Mouse (Mus musculus) retina, postnatal 1 day (tissue): Measurements from ENCODE around the gene Abca16.

Experiments
- DNase-seq: peaks from one replicate; pipeline ENCODE4 v3.0.0-alpha.2; 2012

Abca16 gene

DNA sequence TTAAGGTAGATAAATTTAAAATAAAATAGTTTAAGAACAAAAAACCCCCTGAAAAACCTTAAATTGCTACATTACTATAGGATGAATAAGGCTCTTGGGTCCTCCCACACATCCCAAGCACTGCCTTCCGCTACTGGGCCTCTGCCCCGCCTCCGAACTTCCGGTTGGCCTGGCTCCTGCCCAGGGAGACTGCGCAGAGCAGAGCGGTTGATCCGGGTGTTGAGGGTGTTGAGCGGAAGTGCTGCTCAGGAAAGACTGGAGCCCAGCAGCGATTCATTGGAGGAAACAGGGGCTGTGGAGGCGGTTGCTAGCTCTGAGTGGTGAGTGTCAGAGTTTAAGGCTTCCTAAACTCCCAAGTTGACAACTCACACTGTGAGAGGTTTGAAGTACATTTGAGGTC lies at the start of gene Abca16:
Abca16 (plus strand) TSS at position 201 of the 400 bp plus-strand sequence.
- no peak for DNase-seq

DNA sequence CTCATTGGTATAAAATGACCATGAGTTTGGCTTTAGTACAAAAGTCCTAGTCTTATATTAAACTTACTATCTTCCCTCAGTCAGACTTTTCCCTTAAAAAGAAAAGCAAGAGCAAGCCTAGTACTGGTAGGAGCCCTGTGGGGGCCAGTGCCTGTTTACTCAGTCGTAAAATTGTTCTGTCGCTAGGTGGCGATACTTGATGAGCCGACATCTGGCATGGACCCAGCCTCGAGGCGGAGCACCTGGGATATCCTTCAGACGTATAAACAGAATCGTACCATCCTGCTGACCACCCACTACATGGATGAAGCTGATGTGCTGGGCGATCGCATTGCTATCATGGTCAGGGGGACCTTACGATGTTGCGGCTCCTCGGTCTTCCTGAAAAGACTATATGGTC lies 48.3 kb upstream of the Abca16 start:
- DNase-seq: peak; percentile 50

DNA sequence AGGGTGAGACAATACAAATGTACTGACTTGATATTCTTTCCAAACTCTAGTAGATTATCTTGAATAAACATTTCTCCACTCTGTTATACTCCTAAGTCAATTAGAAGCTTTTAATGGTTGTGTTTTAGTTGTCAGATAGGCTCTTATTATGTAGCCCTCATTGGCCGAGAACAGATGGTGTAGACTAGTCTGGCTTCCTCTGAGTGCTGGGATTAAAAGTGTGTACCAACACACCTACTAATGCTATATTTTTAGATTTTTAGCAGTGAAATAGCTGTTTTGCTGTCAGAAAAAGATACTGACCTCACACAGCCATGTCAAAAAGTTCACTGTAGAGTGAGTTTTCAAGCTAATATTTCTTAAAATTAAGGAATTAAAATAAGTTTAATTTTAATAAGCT lies 2.9 kb downstream of the Abca16 start:
- no peak for DNase-seq

GRCm38 (mm10) chr7:120426625-120427024 lies 17.2 kb downstream of the Abca16 start:
- DNase-seq: peak; percentile 11

- DNase-seq: no peak
Observed at GRCm38 (mm10) chr7:120431464-120431863, 22.0 kb downstream of the Abca16 start.

GRCm38 (mm10) chr7:120503891-120504662 lies 94.6 kb downstream of the Abca16 start:
- peak; percentile 62 for DNase-seq

GRCm38 (mm10) chr7:120504663-120504979 lies 95.2 kb downstream of the Abca16 start:
- DNase-seq: no peak

DNA sequence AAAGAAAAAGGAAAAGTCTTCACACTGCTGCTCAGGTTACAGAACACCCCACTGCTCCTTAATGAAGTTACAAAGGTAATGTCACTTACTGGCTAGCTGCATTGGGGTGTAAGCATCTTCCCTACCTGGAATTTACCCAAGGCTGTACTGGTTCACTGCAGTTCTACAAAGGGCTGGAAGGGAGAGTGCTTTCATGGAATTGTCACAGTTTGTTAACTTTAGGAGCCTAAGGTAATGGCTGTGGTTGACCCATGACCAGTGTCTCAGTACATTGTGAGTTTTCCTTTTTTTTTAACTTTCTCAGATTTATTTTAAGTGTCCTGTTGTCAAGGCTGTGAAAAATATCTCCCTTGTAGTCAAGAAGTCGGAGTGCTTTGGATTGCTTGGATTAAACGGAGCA lies 125.4 kb downstream of the Abca16 start:
- DNase-seq: no peak

DNA sequence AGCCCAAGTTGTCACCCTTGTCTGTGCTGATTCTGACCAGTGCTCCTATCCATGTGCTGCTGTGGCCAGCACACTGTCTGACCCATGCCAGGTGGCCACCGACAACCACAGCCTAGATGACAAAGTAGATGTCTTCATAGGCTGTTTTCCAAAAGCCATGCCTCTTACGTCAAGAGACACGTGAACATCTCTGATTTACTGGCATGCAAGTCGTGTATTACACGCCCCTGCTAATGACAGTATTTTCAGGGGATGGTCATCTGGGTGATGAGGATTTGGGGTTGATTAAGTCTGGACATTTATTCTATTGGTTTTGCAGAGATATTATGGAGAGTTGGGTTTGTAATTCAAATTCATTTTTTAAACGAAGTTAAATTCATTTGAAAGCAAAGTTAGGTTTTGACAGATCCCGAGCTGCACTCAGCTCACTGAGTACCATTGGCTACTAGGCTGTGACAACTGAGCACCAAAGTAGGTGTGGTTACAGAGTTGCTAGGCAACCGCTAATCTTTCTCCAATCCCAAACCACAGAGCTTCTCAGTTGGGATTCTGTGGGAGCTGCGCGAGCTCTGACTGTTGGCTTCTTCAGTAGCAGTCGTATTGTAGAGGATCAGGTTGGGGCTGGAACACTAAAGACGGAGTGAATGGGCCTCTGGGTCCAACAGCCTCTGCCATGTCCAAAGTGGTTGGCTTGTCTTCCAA lies 143.2 kb downstream of the Abca16 start:
- peak; percentile 58 for DNase-seq

DNA sequence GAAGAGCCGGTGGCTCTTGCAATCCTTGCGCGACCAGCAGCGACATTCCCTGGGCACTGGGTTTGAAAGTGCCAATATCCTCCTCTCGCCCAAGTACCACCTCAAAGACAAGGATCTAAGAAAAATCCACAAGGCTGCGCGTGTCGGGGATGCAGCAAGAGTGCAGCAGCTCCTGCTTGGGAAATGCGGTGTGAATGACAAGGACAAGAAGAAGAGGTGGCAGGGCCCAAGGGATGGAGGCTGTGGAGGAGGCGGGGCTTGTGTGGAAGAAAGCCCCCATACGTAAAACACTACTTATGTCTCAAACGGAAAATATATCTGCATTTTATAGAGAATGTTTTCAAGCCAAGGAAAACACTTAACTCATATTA lies 143.7 kb downstream of the Abca16 start:
- no peak for DNase-seq

DNA sequence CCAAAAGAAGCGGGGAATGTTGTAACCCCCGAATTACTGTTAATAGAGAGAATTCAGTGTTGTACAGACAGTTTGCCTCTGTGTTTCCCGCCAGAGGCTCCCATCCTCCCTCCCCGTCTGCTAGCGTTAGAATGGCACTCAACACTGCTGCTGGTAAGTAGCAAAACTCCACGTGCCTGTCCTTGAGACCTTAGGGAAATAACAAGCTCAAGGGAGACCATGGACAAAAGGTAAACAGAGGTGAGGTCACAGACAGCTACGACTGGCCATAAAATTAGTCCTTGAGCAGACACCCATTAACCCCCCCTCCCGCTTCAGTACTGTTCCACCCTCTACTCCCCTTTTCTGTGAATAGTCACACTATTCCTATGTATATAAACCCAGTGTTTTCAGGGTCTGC lies 157.9 kb downstream of the Abca16 start:
- no peak for DNase-seq

- no peak for DNase-seq
Observed at GRCm38 (mm10) chr7:120576520-120576919, 167.1 kb downstream of the Abca16 start.
